Mouse (Mus musculus): ENCODE measurements around the gene Asb16. TPM values are rescaled to one million over a fixed set of nuclear protein-coding genes. Genes with fewer than 3 reads are reported as not detected.

Asb16 gene
- total and polyA plus RNA-seq, 3 experiments: 0.05 TPM; not detected in 2

DNA sequence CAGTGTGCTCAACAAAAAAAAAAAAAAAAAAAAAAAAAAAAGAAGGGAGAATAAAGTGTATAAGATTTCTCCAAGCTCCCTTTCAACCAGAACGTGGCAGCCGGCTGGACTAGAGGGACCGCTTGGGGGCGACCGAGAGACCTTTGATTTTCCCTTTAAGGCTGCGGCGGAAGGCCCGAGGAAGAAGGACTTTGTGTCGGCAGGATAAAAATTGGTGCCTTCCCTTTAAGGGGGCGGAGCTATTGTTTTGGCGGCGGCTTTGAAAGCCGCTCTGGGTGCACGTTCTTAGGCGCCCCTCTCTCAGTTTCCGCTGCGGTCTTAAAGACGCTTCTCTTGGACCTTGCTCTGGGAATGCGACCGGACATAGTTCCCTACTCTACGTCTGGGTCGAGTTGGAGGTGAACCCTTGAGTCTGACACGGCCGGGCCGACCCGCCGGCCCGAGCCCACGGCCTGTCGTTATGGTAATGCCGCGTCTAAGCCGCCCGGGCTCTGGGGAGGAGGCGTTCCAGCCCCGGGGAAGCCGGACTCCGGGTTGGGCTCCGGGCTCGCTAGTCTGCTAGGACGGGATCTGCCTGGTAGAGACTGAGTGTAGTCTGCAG is 19.8 kb upstream of the Asb16 start, which contains the start of gene BC030867:
TSS of gene BC030867 (plus strand) at position 253 of the 601 bp plus-strand sequence.
- peak; percentile 68 for ATAC-seq (ENCODE audit: extremely low read depth, insufficient number of reproducible peaks, low FRiP score, poor library complexity, severe bottlenecking)
- Histone ChIP-seq H3K4me3 (ENCODE audit: low read depth, low read length) (peak within 1 kb of the TSS; percentile 88), H3K9me3 (replicated peaks) (no peaks in the 10 kb centered on the region), H3K4me1 (ENCODE audit: insufficient read depth, low read depth, low read length) (peaks cover 34% of the 10 kb centered on the region), H3K27me3 (ENCODE audit: insufficient read depth, low read length) (peaks cover 13% of the 10 kb centered on the region), H3K36me3 (replicated peaks) (peaks cover 31% of the 10 kb centered on the region)
- peak; percentile 81 for DNase-seq (ENCODE audit: low spot score)
- TF ChIP-seq GATA1 (IDR thresholded peaks at IDR 0.05; ENCODE audit: borderline replicate concordance, low read length) (no peak), CTCF (IDR thresholded peaks at IDR 0.05; ENCODE audit: low read depth, low read length) (0 out of 2 replicates have a peak, but pooled peaks have one; percentile 23)

- Histone ChIP-seq H3K27me3 (ENCODE audit: insufficient read depth, low read length) (peaks cover 11% of the 10 kb centered on the region), H3K4me3 (ENCODE audit: low read depth, low read length) (peak overlapping the region; percentile 88), H3K4me1 (ENCODE audit: insufficient read depth, low read depth, low read length) (peaks cover 29% of the 10 kb centered on the region), H3K36me3 (replicated peaks) (peaks cover 39% of the 10 kb centered on the region), H3K9me3 (replicated peaks) (no peaks in the 10 kb centered on the region)
- DNase-seq (ENCODE audit: low spot score) (no peak), ATAC-seq (ENCODE audit: extremely low read depth, insufficient number of reproducible peaks, low FRiP score, poor library complexity, severe bottlenecking) (no peak)
- TF ChIP-seq CTCF (IDR thresholded peaks at IDR 0.05; ENCODE audit: low read depth, low read length) (no peak), TAL1 (conservative IDR thresholded peaks at IDR 0.05; ENCODE audit: low read depth, low read length) (no peak), POLR2AphosphoS5 (IDR thresholded peaks at IDR 0.05; ENCODE audit: insufficient replicate concordance, low read depth, low read length) (no peak), GATA1 (IDR thresholded peaks at IDR 0.05; ENCODE audit: borderline replicate concordance, low read length) (no peak), GATA2 (IDR thresholded peaks at IDR 0.05; ENCODE audit: borderline replicate concordance, low read depth, low read length) (no peak)
Observed at GRCm38 (mm10) chr11:102249351-102250090, 19.0 kb upstream of the Asb16 start.

- DNase-seq (ENCODE audit: low spot score): peak; percentile 19
- no peak for ATAC-seq (ENCODE audit: extremely low read depth, insufficient number of reproducible peaks, low FRiP score, poor library complexity, severe bottlenecking)
- Histone ChIP-seq H3K4me1 (ENCODE audit: insufficient read depth, low read depth, low read length) (peaks cover 2% of the 10 kb centered on the region; the same call in 1 of the 2 replicates), H3K9me3 (replicated peaks) (no peaks in the 10 kb centered on the region), H3K36me3 (replicated peaks) (peaks cover 95% of the 10 kb centered on the region), H3K27me3 (ENCODE audit: insufficient read depth, low read length) (no peaks in the 10 kb centered on the region), H3K4me3 (ENCODE audit: low read depth, low read length) (no peak overlapping the region)
- TF ChIP-seq GATA1 (IDR thresholded peaks at IDR 0.05; ENCODE audit: borderline replicate concordance, low read length) (no peak), TAL1 (conservative IDR thresholded peaks at IDR 0.05; ENCODE audit: low read depth, low read length) (no peak), CTCF (IDR thresholded peaks at IDR 0.05; ENCODE audit: low read depth, low read length) (no peak), POLR2AphosphoS5 (IDR thresholded peaks at IDR 0.05; ENCODE audit: insufficient replicate concordance, low read depth, low read length) (no peak), GATA2 (IDR thresholded peaks at IDR 0.05; ENCODE audit: borderline replicate concordance, low read depth, low read length) (no peak)
Observed at GRCm38 (mm10) chr11:102257514-102257913, 11.0 kb upstream of the Asb16 start.

GRCm38 (mm10) chr11:102258095-102258494 is 10.4 kb upstream of the Asb16 start:
- no peak overlapping the region for H3K4me3 ChIP-seq (ENCODE audit: low read depth, low read length)
- DNase-seq (ENCODE audit: low spot score) (no peak), ATAC-seq (ENCODE audit: extremely low read depth, insufficient number of reproducible peaks, low FRiP score, poor library complexity, severe bottlenecking) (no peak)
- no peaks in the 10 kb centered on the region for H3K9me3 ChIP-seq (replicated peaks)
- H3K36me3 ChIP-seq (replicated peaks): peaks cover 96% of the 10 kb centered on the region
- H3K27me3 ChIP-seq (ENCODE audit: insufficient read depth, low read length): no peaks in the 10 kb centered on the region
- H3K4me1 ChIP-seq (ENCODE audit: insufficient read depth, low read depth, low read length): peaks cover 2% of the 10 kb centered on the region; the same call in 1 of the 2 replicates
- no peak for TF ChIP-seq POLR2AphosphoS5 (IDR thresholded peaks at IDR 0.05; ENCODE audit: insufficient replicate concordance, low read depth, low read length)
- TF ChIP-seq GATA2 (IDR thresholded peaks at IDR 0.05; ENCODE audit: borderline replicate concordance, low read depth, low read length): no peak
- TF ChIP-seq CTCF (IDR thresholded peaks at IDR 0.05; ENCODE audit: low read depth, low read length): no peak
- no peak for TF ChIP-seq GATA1 (IDR thresholded peaks at IDR 0.05; ENCODE audit: borderline replicate concordance, low read length)
- no peak for TF ChIP-seq TAL1 (conservative IDR thresholded peaks at IDR 0.05; ENCODE audit: low read depth, low read length)

DNA sequence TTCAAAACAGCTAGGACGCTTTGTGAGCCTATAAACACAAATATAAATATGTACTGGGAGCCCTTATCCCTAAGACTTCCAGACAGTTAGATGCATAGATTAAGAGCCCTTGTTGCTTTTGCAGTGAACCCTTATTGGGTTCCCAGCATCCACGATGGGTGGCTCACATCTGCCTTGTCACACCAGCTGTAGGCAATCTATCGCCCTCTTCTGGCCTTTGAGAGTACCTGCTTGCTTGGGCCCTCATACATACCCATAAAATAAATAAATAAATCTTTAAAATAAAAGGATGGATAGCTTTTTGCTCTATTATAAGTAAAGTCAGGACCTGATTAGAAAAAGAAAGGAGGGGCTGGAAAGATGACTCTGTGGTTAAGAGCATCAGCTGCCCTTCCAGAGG is 10.0 kb upstream of the Asb16 start:
- Histone ChIP-seq H3K27me3 (ENCODE audit: insufficient read depth, low read length) (no peaks in the 10 kb centered on the region), H3K36me3 (replicated peaks) (peaks cover 98% of the 10 kb centered on the region), H3K4me3 (ENCODE audit: low read depth, low read length) (no peak overlapping the region), H3K4me1 (ENCODE audit: insufficient read depth, low read depth, low read length) (peaks cover 2% of the 10 kb centered on the region; the same call in 1 of the 2 replicates), H3K9me3 (replicated peaks) (no peaks in the 10 kb centered on the region)
- DNase-seq (ENCODE audit: low spot score) (no peak), ATAC-seq (ENCODE audit: extremely low read depth, insufficient number of reproducible peaks, low FRiP score, poor library complexity, severe bottlenecking) (no peak)
- TF ChIP-seq CTCF (IDR thresholded peaks at IDR 0.05; ENCODE audit: low read depth, low read length): no peak
- no peak for TF ChIP-seq TAL1 (conservative IDR thresholded peaks at IDR 0.05; ENCODE audit: low read depth, low read length)
- no peak for TF ChIP-seq GATA1 (IDR thresholded peaks at IDR 0.05; ENCODE audit: borderline replicate concordance, low read length)

DNA sequence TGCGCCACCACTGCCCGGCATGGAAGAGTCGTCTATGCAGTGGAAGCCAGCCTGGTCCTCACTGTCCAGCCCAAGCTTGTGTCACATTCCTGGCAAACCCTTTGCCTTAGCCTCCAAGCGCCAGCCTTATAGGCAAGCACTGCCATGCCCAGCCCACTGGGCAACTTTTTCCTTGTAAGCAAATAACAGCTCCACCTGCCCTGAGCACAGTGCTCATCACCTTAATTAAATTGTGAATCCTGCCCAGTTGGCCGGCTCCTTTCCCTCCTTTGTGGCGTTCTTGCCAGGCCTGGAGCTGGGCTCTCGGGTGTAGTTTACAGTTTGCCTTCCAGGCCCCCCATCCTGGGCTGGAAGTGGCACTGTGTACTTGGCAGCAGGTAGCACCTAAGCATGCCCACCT is 5.3 kb upstream of the Asb16 start:
- H3K36me3 ChIP-seq (replicated peaks): peaks cover 76% of the 10 kb centered on the region
- no peak for TF ChIP-seq TAL1 (conservative IDR thresholded peaks at IDR 0.05; ENCODE audit: low read depth, low read length)
- no peak for TF ChIP-seq GATA1 (IDR thresholded peaks at IDR 0.05; ENCODE audit: borderline replicate concordance, low read length)
- no peak for TF ChIP-seq POLR2AphosphoS5 (IDR thresholded peaks at IDR 0.05; ENCODE audit: insufficient replicate concordance, low read depth, low read length)
- ATAC-seq (ENCODE audit: extremely low read depth, insufficient number of reproducible peaks, low FRiP score, poor library complexity, severe bottlenecking) (no peak), DNase-seq (ENCODE audit: low spot score) (no peak)
- H3K4me1 ChIP-seq (ENCODE audit: insufficient read depth, low read depth, low read length): peaks cover 9% of the 10 kb centered on the region
- no peaks in the 10 kb centered on the region for H3K9me3 ChIP-seq (replicated peaks)
- peaks cover 3% of the 10 kb centered on the region for H3K27me3 ChIP-seq (ENCODE audit: insufficient read depth, low read length)
- H3K4me3 ChIP-seq (ENCODE audit: low read depth, low read length): no peak overlapping the region
